Mouse (Mus musculus): ENCODE data around the gene Gm49711.

- TF ChIP-seq CTCF (IDR thresholded peaks at IDR 0.05; ENCODE audit: extremely low read depth, insufficient read depth, insufficient read length, insufficient replicate concordance) (no peak), POLR2A (IDR thresholded peaks at IDR 0.05; ENCODE audit: low read depth, low read length) (no peak)
Measured at GRCm38 (mm10) chr16:92083771-92084453, 25.8 kb downstream of the Gm49711 start.

Measured in spleen, adult 2 months (tissue).